Mouse (Mus musculus): ENCODE results near the gene Cdadc1.

- TF ChIP-seq EP300 (IDR thresholded peaks at IDR 0.05; ENCODE audit: insufficient read depth, low read depth, low read length) (no peak), CTCF (IDR thresholded peaks at IDR 0.05; ENCODE audit: low read depth, low read length) (no peak)
Measured at GRCm38 (mm10) chr14:59627823-59628222, 30.1 kb upstream of the Cdadc1 start.

Measured in ES-Bruce4 (cell line).